In genomic region chr16:62745875-62746274, GRCm38 (mm10) we compare ENCODE assay signal across 17 mouse cellular contexts. TPM values are rescaled to one million over a fixed set of nuclear protein-coding genes. Genes with fewer than 3 reads are reported as not detected.
DNase-seq lines count a peak whose midpoint lies in the region; ATAC-seq and TF ChIP-seq lines count a peak whose summit lies in the region.
"Had no signal": no experiment of that assay in that cellular context is flagged by ENCODE, and none has a peak within 500 bp of the region (broad histone marks: within the 10 kb centered on the region; RNA-seq: fewer than 3 reads in every experiment).

No protein-coding gene starts in this region.

- H3K9ac ChIP-seq in forebrain, embryonic 13.5 days = no peak overlapping the region
- no peak overlapping the region for H3K9ac ChIP-seq in forebrain, embryonic 16.5 days (replicated peaks; ENCODE audit: low read depth, low read length)
- H3K9ac ChIP-seq: liver, embryonic 14.5 days; neural tube, embryonic 12.5 days had no signal

- peak; percentile 76 for TF ChIP-seq CTCF in layer of hippocampus, adult 2 months (conservative IDR thresholded peaks at IDR 0.05)

- H3K27ac ChIP-seq in forebrain, embryonic 13.5 days = no peak overlapping the region
- H3K27ac ChIP-seq in forebrain, embryonic 16.5 days (ENCODE audit: low read length) = no peak overlapping the region
- peak overlapping the region; percentile 53; the same call in 1 of the 2 replicates for H3K27ac ChIP-seq in layer of hippocampus, adult 2 months
- H3K27ac ChIP-seq: liver, embryonic 14.5 days; neural tube, embryonic 12.5 days had no signal

- no peak for DNase-seq in layer of hippocampus, adult 2 months (ENCODE audit: low spot score in 2 of 2)
- DNase-seq in layer of hippocampus, postnatal 36 days = no peak
- DNase-seq in Muller cell, postnatal 12 days (ENCODE audit: inconsistent ontology term) = peak; percentile 21
- DNase-seq in adrenal gland, adult 2 months = no peak
- DNase-seq in ovary, postnatal 10 days (ENCODE audit: low spot score) = no peak
- DNase-seq: B cell, adult 2 months; cerebellum, adult 18-20 months; heart, adult 18-20 months; kidney, postnatal 14 days; thymus, adult 2 months had no signal

- H3K4me3 ChIP-seq in forebrain, embryonic 13.5 days = no peak overlapping the region
- H3K4me3 ChIP-seq in forebrain, embryonic 16.5 days (replicated peaks; ENCODE audit: low read length) = no peak overlapping the region
- H3K4me3 ChIP-seq in layer of hippocampus, adult 2 months = no peak overlapping the region
- H3K4me3 ChIP-seq: neural tube, embryonic 12.5 days had no signal

- no peaks in the 10 kb centered on the region for H3K9me3 ChIP-seq in forebrain, embryonic 13.5 days (replicated peaks)
- H3K9me3 ChIP-seq in forebrain, embryonic 16.5 days (ENCODE audit: control insufficient read depth, low read length) = no peaks in the 10 kb centered on the region
- H3K9me3 ChIP-seq: neural tube, embryonic 12.5 days had no signal

- no peak overlapping the region for H3K4me2 ChIP-seq in forebrain, embryonic 13.5 days
- H3K4me2 ChIP-seq in forebrain, embryonic 16.5 days (ENCODE audit: low read length) = no peak overlapping the region
- H3K4me2 ChIP-seq: neural tube, embryonic 12.5 days had no signal

- H3K4me1 ChIP-seq in forebrain, embryonic 13.5 days = no peaks in the 10 kb centered on the region
- no peaks in the 10 kb centered on the region for H3K4me1 ChIP-seq in forebrain, embryonic 16.5 days (replicated peaks; ENCODE audit: control insufficient read depth, insufficient read depth, low read length)
- H3K4me1 ChIP-seq: neural tube, embryonic 12.5 days had no signal

- H3K36me3 ChIP-seq in forebrain, embryonic 13.5 days (ENCODE audit: poor library complexity, severe bottlenecking) = no peaks in the 10 kb centered on the region
- H3K36me3 ChIP-seq in forebrain, embryonic 16.5 days (ENCODE audit: control insufficient read depth, insufficient read depth) = no peaks in the 10 kb centered on the region
- H3K36me3 ChIP-seq: neural tube, embryonic 12.5 days had no signal

- H3K27me3 ChIP-seq in forebrain, embryonic 13.5 days = no peaks in the 10 kb centered on the region
- H3K27me3 ChIP-seq in forebrain, embryonic 16.5 days (replicated peaks; ENCODE audit: control insufficient read depth, insufficient read depth, low read length) = no peaks in the 10 kb centered on the region
- H3K27me3 ChIP-seq: neural tube, embryonic 12.5 days had no signal

- ATAC-seq in forebrain, embryonic 13.5 days = peak; percentile 19; the same call in 1 of the 2 replicates
- ATAC-seq in forebrain, embryonic 16.5 days = no peak
- ATAC-seq in megakaryocyte progenitor cell, adult 5-6 weeks (replicated peaks; ENCODE audit: poor library complexity) = peak; percentile 82
- ATAC-seq: inflammation-experienced regulatory T-cells, adult 6 months; midbrain, embryonic 16.5 days had no signal

- WGBS in forebrain, embryonic 13.5 days = 67% methylated on average over 2 of the region's 2 CpGs
- 53% methylated on average over 2 of the region's 2 CpGs for WGBS in forebrain, embryonic 16.5 days

RNA-seq across cellular contexts. Expression of gene Nsun3, which starts 40.7 kb away (rescaled TPM):
- polyA plus RNA-seq in forebrain, embryonic 13.5 days (2015; fragmentation: Nextera tagmentation; extraction: Ambion mirVana) = 10.4 and 10.8 TPM in 2 replicates
- 11.2 and 11.9 TPM in 2 replicates for polyA plus RNA-seq in forebrain, embryonic 16.5 days (2015; fragmentation: Nextera tagmentation; extraction: Ambion mirVana)
- total RNA-seq in layer of hippocampus, adult 2 months (2021) = 10 to 100 TPM; 10.4 to 12.0 TPM
- 10 to 100 TPM; 10.2 to 12.2 TPM for total RNA-seq in layer of hippocampus, postnatal 36 days (2021)
- total RNA-seq in megakaryocyte progenitor cell, adult 5-6 weeks (2015) = 80.9 and 89.4 TPM in 2 replicates
- total RNA-seq in megakaryocyte progenitor cell, adult 5-6 weeks (2017) = 16.6 and 23.4 TPM in 2 replicates
- 10 to 100 TPM in 1 of 2 experiments, 1 to 10 TPM in 1; 8.7 to 14.2 TPM for total RNA-seq in adrenal gland, adult 2 months (2021)
- polyA plus RNA-seq in adrenal gland, adult 2 months (2012; rRNA removed) = 3.9 and 4.3 TPM in 2 replicates
